9 mouse cellular contexts compared by ENCODE assay signal in genomic region chr5:12562204-12562603, GRCm38 (mm10).
DNase-seq lines count a peak whose midpoint lies in the region; ATAC-seq and TF ChIP-seq lines count a peak whose summit lies in the region.
"Had no signal": no experiment of that assay in that cellular context is flagged by ENCODE, and none has a peak within 500 bp of the region (broad histone marks: within the 10 kb centered on the region; RNA-seq: fewer than 3 reads in every experiment).

No protein-coding gene starts in this region.

- WGBS in forebrain, postnatal 0 days, result 38% methylated on average over 5 of the region's 5 CpGs
- WGBS in kidney, adult 2 months, result 39% methylated on average over 5 of the region's 5 CpGs

- H3K4me1 ChIP-seq in forebrain, postnatal 0 days (ENCODE audit: insufficient read depth), result no peaks in the 10 kb centered on the region
- H3K4me1 ChIP-seq in kidney, adult 2 months (ENCODE audit: control insufficient read depth, insufficient read depth, low read length), result no peaks in the 10 kb centered on the region
- H3K4me1 ChIP-seq: embryonic facial prominence, embryonic 13.5 days had no signal

- no peaks in the 10 kb centered on the region for H3K9me3 ChIP-seq in forebrain, postnatal 0 days (ENCODE audit: low read length)
- H3K9me3 ChIP-seq: embryonic facial prominence, embryonic 13.5 days had no signal

- intact Hi-C loops in left cerebral cortex, postnatal 4 days (cut with DNase I), result loop anchor here (2.0 to 10.0 kb wide), 5 partner anchors 835 to 1690 kb away; no protein-coding TSS in a partner anchor

- no peak overlapping the region for H3K4me2 ChIP-seq in forebrain, postnatal 0 days (ENCODE audit: low read depth)
- H3K4me2 ChIP-seq: embryonic facial prominence, embryonic 13.5 days had no signal

- no peaks in the 10 kb centered on the region for H3K36me3 ChIP-seq in forebrain, postnatal 0 days (ENCODE audit: insufficient read depth)
- H3K36me3 ChIP-seq in kidney, adult 2 months (ENCODE audit: control insufficient read depth, insufficient read depth, low read length), result no peaks in the 10 kb centered on the region

- H3K27ac ChIP-seq in forebrain, postnatal 0 days (ENCODE audit: low read depth, low read length), result no peak overlapping the region
- H3K27ac ChIP-seq in kidney, adult 2 months (ENCODE audit: insufficient read depth, low read depth, low read length), result no peak overlapping the region
- H3K27ac ChIP-seq: embryonic facial prominence, embryonic 13.5 days had no signal

- H3K4me3 ChIP-seq in forebrain, postnatal 0 days (ENCODE audit: low read depth, low read length), result no peak overlapping the region
- H3K4me3 ChIP-seq in kidney, adult 2 months (ENCODE audit: insufficient read depth, low read depth, low read length), result no peak overlapping the region
- H3K4me3 ChIP-seq: embryonic facial prominence, embryonic 13.5 days had no signal

- peak; percentile 83 for TF ChIP-seq CTCF in forebrain, postnatal 0 days (IDR thresholded peaks at IDR 0.05; ENCODE audit: low read depth)
- TF ChIP-seq CTCF in kidney, adult 2 months (conservative IDR thresholded peaks at IDR 0.05; ENCODE audit: insufficient read depth, insufficient read length, low read depth, low read length), result peak; percentile 40

- TF ChIP-seq POLR2A in kidney, adult 2 months (IDR thresholded peaks at IDR 0.05; ENCODE audit: low read depth, low read length), result no peak

- peak; percentile 53 for DNase-seq in urinary bladder, postnatal 14 days (ENCODE audit: low spot score)
- DNase-seq in urinary bladder, adult 2 months (ENCODE audit: low spot score), result no peak
- peak; percentile 45 to 58 for DNase-seq in cerebellum, adult 18-20 months
- DNase-seq in forebrain, postnatal 0 days, result peak; percentile 83
- DNase-seq in kidney, adult 2 months, result peak; percentile 67
- DNase-seq in left cerebral cortex, postnatal 4 days, result peak; percentile 46
- peak; percentile 21 for DNase-seq in naive thymus-derived CD4-positive, alpha-beta T cell, adult 2 months (ENCODE audit: low read depth)
- DNase-seq in thymus, postnatal 14 days, result peak; percentile 26

- peak; percentile 75 for ATAC-seq in forebrain, postnatal 0 days

- H3K27me3 ChIP-seq in forebrain, postnatal 0 days (ENCODE audit: insufficient read depth, low read length), result no peaks in the 10 kb centered on the region
- H3K27me3 ChIP-seq in kidney, adult 2 months (replicated peaks; ENCODE audit: control insufficient read depth, insufficient read depth, low read length), result no peaks in the 10 kb centered on the region
- H3K27me3 ChIP-seq: embryonic facial prominence, embryonic 13.5 days had no signal

- no peak overlapping the region for H3K9ac ChIP-seq in forebrain, postnatal 0 days
- H3K9ac ChIP-seq: embryonic facial prominence, embryonic 13.5 days had no signal
